Mouse (Mus musculus) hindbrain, embryonic 15.5 days (tissue): ENCODE results near the gene Fbxw11. TPM values are rescaled to one million over a fixed set of nuclear protein-coding genes. Genes with fewer than 3 reads are reported as not detected.
"Not testable (repeated sequence)": the region's sequence is repeated elsewhere in the genome, so short reads cannot be mapped to it uniquely, and the experiment has no call there.

Source experiments
- ATAC-seq: fragments of 200-750 bp; cut with Nextera tagmentation; 2 replicates; pipeline ENCODE4 v1.8.0; 2017; ENCODE audit warnings: low read depth, moderate number of reproducible peaks, moderate TSS enrichment; ENCODE audit not compliant: low FRiP score
- H3K27ac ChIP-seq: fragments of 300-500 bp; sonication (generic); replicated peaks from 2 replicates; pipeline ENCODE4 v1.5.1; 2015; ENCODE audit warnings: mild to moderate bottlenecking, inconsistent platforms
- H3K27me3 ChIP-seq: fragments of 300-500 bp; sonication (generic); 2 replicates; pipeline ENCODE4 v1.6.1; 2015; ENCODE audit warnings: control low read depth, inconsistent platforms
- H3K36me3 ChIP-seq: fragments of 300-500 bp; sonication (generic); 2 replicates; pipeline ENCODE4 v1.6.1; 2015; ENCODE audit warnings: control low read depth, inconsistent platforms
- H3K4me1 ChIP-seq: fragments of 300-500 bp; sonication (generic); replicated peaks from 2 replicates; pipeline ENCODE4 v1.6.1; 2015; ENCODE audit warnings: control low read depth, inconsistent platforms
- H3K4me2 ChIP-seq: fragments of 300-500 bp; sonication (generic); 2 replicates; pipeline ENCODE4 v1.6.1; 2015; ENCODE audit warnings: moderate library complexity, mild to moderate bottlenecking, inconsistent platforms
- H3K4me3 ChIP-seq: fragments of 300-500 bp; sonication (generic); 2 replicates; pipeline ENCODE4 v1.5.1; 2015; ENCODE audit warnings: mild to moderate bottlenecking, inconsistent platforms
- H3K9ac ChIP-seq: fragments of 300-500 bp; sonication (generic); 2 replicates; pipeline ENCODE4 v1.6.1; 2015; ENCODE audit warnings: inconsistent platforms
- H3K9me3 ChIP-seq: fragments of 300-500 bp; sonication (generic); 2 replicates; pipeline ENCODE4 v1.6.1; 2016; ENCODE audit warnings: control low read depth, inconsistent platforms
- WGBS: fragments of 180-500 bp; shearing (Covaris S2); methylation state at CpG from one replicate; pipeline ENCODE4 v1.1.7; 2015; 5-methylcytosine and 5-hydroxymethylcytosine counted together
- polyA plus RNA-seq: library from polyadenylated mRNA; unstranded; fragments of >200 nt; fragmentation: Nextera tagmentation; extraction: Ambion mirVana; gene quantifications from 2 replicates; pipeline ENCODE4 v1.2.1, GENCODE M21; 2015

Gene Fbxw11
- polyA plus RNA-seq, 1 experiment from 2014 or later, result 117 TPM

DNA sequence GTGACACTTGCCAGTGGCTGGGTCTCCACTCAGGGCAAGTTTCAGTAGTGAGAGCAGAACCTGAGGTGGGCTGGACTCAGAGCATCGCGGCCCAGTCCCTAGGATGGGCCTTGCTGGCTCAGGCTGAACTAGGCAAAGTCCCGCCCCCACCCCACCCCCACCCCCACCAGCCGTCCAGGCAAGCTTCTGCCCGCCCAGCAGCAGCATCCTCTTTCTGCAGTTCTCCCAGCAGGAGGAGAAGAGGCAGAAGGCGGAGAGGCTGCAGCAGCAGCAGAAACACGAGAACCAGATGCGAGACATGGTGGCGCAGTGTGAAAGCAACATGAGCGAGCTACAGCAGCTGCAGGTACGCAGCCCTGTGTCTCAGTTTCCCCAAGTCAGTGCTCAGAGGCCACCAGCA lies 27.0 kb upstream of the Fbxw11 start:
- Histone ChIP-seq H3K9ac (no peak overlapping the region), H3K4me1 (peaks cover 11% of the 10 kb centered on the region), H3K4me3 (no peak overlapping the region), H3K4me2 (no peak overlapping the region), H3K9me3 (no peaks in the 10 kb centered on the region), H3K27ac (no peak overlapping the region), H3K27me3 (no peaks in the 10 kb centered on the region), H3K36me3 (no peaks in the 10 kb centered on the region)
- WGBS, result 26% methylated on average over 11 of the region's 11 CpGs
- no peak for ATAC-seq

- Histone ChIP-seq H3K4me3 (no peak overlapping the region), H3K9ac (no peak overlapping the region), H3K9me3 (no peaks in the 10 kb centered on the region), H3K27me3 (no peaks in the 10 kb centered on the region), H3K4me2 (no peak overlapping the region), H3K4me1 (peaks cover 11% of the 10 kb centered on the region), H3K27ac (no peak overlapping the region), H3K36me3 (no peaks in the 10 kb centered on the region)
- ATAC-seq, result no peak
- 74% methylated on average over 6 of the region's 6 CpGs for WGBS
Measured at GRCm38 (mm10) chr11:32616091-32616490, 26.4 kb upstream of the Fbxw11 start.

DNA sequence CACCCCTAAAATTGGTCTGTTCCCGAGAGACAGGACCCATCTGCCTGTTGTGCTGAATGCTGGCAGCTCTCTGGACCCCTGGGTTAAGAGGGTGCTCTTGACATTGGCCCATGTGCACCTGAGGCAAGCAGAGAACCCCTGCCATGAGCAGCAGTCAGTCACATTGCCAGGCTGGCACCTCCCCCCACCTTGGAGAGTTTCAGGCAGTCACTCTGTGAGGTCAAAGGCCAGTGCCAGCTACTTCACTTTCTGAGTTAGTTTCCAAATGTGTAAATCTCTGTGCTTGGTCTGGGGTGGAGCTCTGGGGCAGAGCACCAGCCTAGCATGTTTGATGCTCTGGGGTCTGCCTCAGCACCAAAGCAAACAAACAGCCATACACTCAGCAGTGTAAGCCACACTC lies 24.5 kb upstream of the Fbxw11 start:
- Histone ChIP-seq H3K36me3 (no peaks in the 10 kb centered on the region), H3K27me3 (no peaks in the 10 kb centered on the region), H3K9ac (no peak overlapping the region), H3K4me2 (no peak overlapping the region), H3K27ac (no peak overlapping the region), H3K4me3 (no peak overlapping the region), H3K9me3 (no peaks in the 10 kb centered on the region), H3K4me1 (peaks cover 17% of the 10 kb centered on the region)
- WGBS, result 88% methylated on average over 1 of the region's 1 CpGs
- ATAC-seq, result no peak

DNA sequence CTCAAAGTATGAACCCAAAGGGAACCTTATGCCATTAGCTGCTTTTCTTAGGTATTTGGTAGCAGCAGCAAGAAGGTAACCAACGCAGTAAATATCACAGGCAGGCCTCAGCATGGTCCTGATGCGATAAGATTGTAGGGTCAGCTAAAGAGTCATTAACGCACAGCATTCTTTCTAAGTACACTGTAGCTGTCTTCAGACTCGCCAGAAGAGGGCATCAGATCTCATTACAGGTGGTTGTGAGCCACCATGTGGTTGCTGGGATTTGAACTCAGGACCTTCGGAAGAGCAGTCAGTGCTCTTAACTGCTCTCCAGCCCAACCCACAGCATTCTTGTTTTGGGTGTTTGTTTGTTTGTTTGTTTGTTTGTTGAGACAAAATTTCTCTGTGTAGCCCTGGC lies 23.9 kb upstream of the Fbxw11 start:
- not testable (repeated sequence) for ATAC-seq, H3K27me3 ChIP-seq, H3K4me3 ChIP-seq, H3K9ac ChIP-seq, H3K4me2 ChIP-seq, H3K9me3 ChIP-seq, H3K36me3 ChIP-seq, H3K27ac ChIP-seq
- H3K4me1 ChIP-seq, result peaks cover 22% of the 10 kb centered on the region
- 87% methylated on average over 5 of the region's 5 CpGs for WGBS

DNA sequence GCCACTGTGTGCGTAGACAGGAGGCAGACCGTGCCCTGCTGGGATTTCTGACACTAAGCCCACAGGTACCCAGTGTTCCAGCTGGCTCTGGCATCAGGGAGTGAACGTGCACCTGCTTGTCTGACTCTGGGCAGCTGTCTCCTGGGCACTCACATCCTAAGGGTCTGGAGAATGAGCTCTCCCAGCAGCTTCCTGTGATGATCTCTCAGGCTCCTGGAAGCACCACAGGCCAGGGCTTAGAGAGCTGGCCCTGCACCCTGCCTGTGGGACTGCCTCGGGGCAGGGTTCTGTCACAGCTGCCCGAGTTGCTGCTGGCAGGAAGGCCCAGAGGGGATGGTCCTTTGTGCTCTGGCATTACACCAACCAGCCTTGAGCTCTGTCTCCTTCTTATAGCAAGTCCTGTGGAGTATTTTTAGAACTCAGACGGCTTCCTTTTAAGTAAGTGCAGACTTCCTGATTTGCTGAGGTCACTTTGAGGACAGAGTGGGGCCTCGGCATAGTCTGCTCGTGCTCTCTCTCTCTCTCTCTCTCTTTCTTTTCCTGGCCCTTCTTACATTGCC lies 23.2 kb upstream of the Fbxw11 start:
- no peaks in the 10 kb centered on the region for H3K36me3 ChIP-seq
- no peak overlapping the region for H3K27ac ChIP-seq
- no peak overlapping the region for H3K4me3 ChIP-seq
- peaks cover 22% of the 10 kb centered on the region for H3K4me1 ChIP-seq
- 42% methylated on average over 8 of the region's 8 CpGs for WGBS
- no peak for ATAC-seq
- no peak overlapping the region for H3K9ac ChIP-seq
- H3K9me3 ChIP-seq, result no peaks in the 10 kb centered on the region
- H3K4me2 ChIP-seq, result no peak overlapping the region
- H3K27me3 ChIP-seq, result no peaks in the 10 kb centered on the region

GRCm38 (mm10) chr11:32619866-32620456 lies 22.6 kb upstream of the Fbxw11 start:
- no peak for ATAC-seq
- H3K4me3 ChIP-seq, result no peak overlapping the region
- H3K36me3 ChIP-seq, result no peaks in the 10 kb centered on the region
- H3K27me3 ChIP-seq, result no peaks in the 10 kb centered on the region
- WGBS, result 55% methylated on average over 6 of the region's 6 CpGs
- no peaks in the 10 kb centered on the region for H3K9me3 ChIP-seq
- peaks cover 22% of the 10 kb centered on the region for H3K4me1 ChIP-seq
- H3K9ac ChIP-seq, result no peak overlapping the region
- no peak overlapping the region for H3K4me2 ChIP-seq
- no peak overlapping the region for H3K27ac ChIP-seq

GRCm38 (mm10) chr11:32621831-32622478 lies 20.6 kb upstream of the Fbxw11 start:
- Histone ChIP-seq H3K27me3 (no peaks in the 10 kb centered on the region), H3K4me1 (peaks cover 22% of the 10 kb centered on the region), H3K27ac (no peak overlapping the region), H3K4me2 (no peak overlapping the region), H3K9me3 (no peaks in the 10 kb centered on the region), H3K9ac (no peak overlapping the region), H3K36me3 (no peaks in the 10 kb centered on the region), H3K4me3 (no peak overlapping the region)
- ATAC-seq, result no peak
- 73% methylated on average over 12 of the region's 12 CpGs for WGBS

DNA sequence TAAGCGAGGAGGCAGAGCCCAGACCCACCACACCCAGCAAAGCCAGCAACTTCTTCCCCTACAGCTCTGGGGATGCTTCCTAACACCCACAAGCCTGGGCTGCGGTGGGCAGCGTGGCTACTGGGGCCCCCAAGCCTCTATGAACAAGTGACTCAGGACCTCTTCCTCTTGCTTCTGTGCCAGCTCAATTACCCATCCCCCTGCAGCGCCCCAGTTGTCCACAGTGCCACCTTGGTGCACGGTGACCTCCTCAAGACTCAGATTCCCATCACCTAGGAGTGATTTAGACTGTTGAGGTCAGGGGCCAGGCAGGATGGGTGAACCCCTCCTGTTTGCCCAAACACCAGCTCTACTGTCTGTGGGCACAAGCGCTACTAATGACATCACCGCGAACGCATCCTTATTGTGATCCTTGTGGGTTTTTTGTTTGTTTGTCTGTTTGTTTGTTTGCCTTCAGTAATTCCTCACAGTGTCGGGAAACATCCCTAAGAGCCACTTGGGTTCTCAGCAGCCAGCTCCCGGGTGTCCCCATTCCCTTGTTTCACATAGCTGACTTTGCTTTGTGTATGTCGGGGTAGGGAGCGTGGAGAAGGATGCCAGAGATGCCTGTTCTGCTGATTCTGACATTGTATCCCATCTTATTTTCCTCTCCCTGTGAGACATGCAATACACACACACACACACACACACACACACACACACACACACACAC lies 19.9 kb upstream of the Fbxw11 start:
- H3K27ac ChIP-seq, result peak overlapping the region; percentile 20; the same call in 1 of the 2 replicates
- no peaks in the 10 kb centered on the region for H3K27me3 ChIP-seq
- 75% methylated on average over 13 of the region's 13 CpGs for WGBS
- no peak overlapping the region for H3K4me3 ChIP-seq
- no peak for ATAC-seq
- H3K9me3 ChIP-seq, result no peaks in the 10 kb centered on the region
- no peaks in the 10 kb centered on the region for H3K36me3 ChIP-seq
- H3K9ac ChIP-seq, result no peak overlapping the region
- peaks cover 22% of the 10 kb centered on the region for H3K4me1 ChIP-seq
- no peak overlapping the region for H3K4me2 ChIP-seq

DNA sequence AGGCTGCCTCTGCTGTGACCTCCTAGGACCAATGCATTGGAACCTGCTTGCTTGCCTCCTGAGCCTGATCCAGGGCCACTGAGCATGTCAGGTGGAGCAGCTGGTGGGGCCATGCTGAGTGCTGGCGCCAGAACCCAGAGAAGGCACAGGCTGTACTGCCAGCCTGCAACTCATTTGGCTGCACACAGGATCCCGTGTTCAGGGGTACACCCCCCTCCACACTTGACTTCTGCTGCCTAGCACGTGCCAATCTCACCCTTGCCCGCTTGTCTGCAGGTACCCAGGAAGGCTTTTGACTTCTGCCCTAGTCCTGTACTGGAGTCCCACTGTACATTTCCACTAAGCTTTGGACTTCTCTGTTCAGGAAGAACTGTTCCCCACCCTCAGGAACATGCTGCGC lies 19.3 kb upstream of the Fbxw11 start:
- 61% methylated on average over 5 of the region's 5 CpGs for WGBS
- Histone ChIP-seq H3K4me2 (no peak overlapping the region), H3K36me3 (no peaks in the 10 kb centered on the region), H3K27ac (peak overlapping the region; percentile 20), H3K4me1 (peaks cover 22% of the 10 kb centered on the region), H3K27me3 (no peaks in the 10 kb centered on the region), H3K4me3 (no peak overlapping the region), H3K9ac (no peak overlapping the region), H3K9me3 (no peaks in the 10 kb centered on the region)
- peak; percentile 69 for ATAC-seq

GRCm38 (mm10) chr11:32623912-32624311 lies 18.6 kb upstream of the Fbxw11 start:
- Histone ChIP-seq H3K36me3 (no peaks in the 10 kb centered on the region), H3K9me3 (no peaks in the 10 kb centered on the region), H3K27me3 (no peaks in the 10 kb centered on the region), H3K9ac (no peak overlapping the region), H3K4me1 (peaks cover 22% of the 10 kb centered on the region), H3K4me3 (no peak overlapping the region), H3K4me2 (no peak overlapping the region), H3K27ac (no peak overlapping the region)
- ATAC-seq, result no peak
- 70% methylated on average over 6 of the region's 6 CpGs for WGBS

DNA sequence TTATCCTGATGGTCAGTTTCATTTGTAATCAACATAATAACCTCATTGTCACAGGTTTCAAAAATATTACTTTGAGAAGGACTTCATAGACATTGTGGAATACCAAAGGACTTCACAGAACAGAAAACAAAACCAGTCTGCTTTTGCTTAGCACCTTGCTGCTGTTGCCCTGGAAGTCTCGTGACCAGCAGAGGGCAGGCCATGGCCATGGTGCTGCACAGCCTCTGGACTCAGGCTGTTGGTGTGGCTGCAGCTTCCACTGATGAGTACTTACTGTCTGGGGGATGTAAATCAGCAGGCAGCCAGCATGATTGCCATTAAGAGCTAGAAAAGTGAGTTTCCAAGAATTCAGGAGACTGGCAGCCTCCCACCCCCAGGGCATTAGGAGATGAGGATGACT lies 16.8 kb upstream of the Fbxw11 start:
- no peaks in the 10 kb centered on the region for H3K36me3 ChIP-seq
- no peak overlapping the region for H3K4me3 ChIP-seq
- no peaks in the 10 kb centered on the region for H3K27me3 ChIP-seq
- no peak overlapping the region for H3K4me2 ChIP-seq
- no peak for ATAC-seq
- H3K9me3 ChIP-seq, result no peaks in the 10 kb centered on the region
- WGBS, result 62% methylated on average over 1 of the region's 1 CpGs
- H3K4me1 ChIP-seq, result peaks cover 12% of the 10 kb centered on the region
- no peak overlapping the region for H3K27ac ChIP-seq
- H3K9ac ChIP-seq, result no peak overlapping the region

- ATAC-seq, result no peak
- Histone ChIP-seq H3K4me3 (no peak overlapping the region), H3K4me2 (no peak overlapping the region), H3K9me3 (no peaks in the 10 kb centered on the region), H3K27ac (no peak overlapping the region), H3K9ac (no peak overlapping the region), H3K4me1 (peaks cover 12% of the 10 kb centered on the region), H3K27me3 (no peaks in the 10 kb centered on the region), H3K36me3 (no peaks in the 10 kb centered on the region)
- 77% methylated on average over 6 of the region's 6 CpGs for WGBS
Measured at GRCm38 (mm10) chr11:32626079-32626478, 16.4 kb upstream of the Fbxw11 start.
